Mouse (Mus musculus) hindbrain, embryonic 13.5 days (tissue): ENCODE measurements at regions not wholly inside any gene's neighbourhood (a gene's known extent, or its start where the extent isn't known, plus 50 kb on each side); places are given as distances from the start of the nearest gene placed in this dataset.

Experiments used
- ATAC-seq: fragments of 200-750 bp; cut with Nextera tagmentation; 2 replicates; pipeline ENCODE4 v1.8.0; 2017; ENCODE audit warnings: moderate TSS enrichment; ENCODE audit not compliant: low FRiP score
- H3K27ac ChIP-seq: fragments of 300-500 bp; sonication (generic); 2 replicates; pipeline ENCODE4 v1.5.1; 2015; ENCODE audit warnings: inconsistent platforms, mild to moderate bottlenecking, moderate library complexity
- H3K27me3 ChIP-seq: fragments of 300-500 bp; sonication (generic); 2 replicates; pipeline ENCODE4 v1.6.1; 2015; ENCODE audit warnings: mild to moderate bottlenecking, inconsistent platforms
- H3K36me3 ChIP-seq: fragments of 300-500 bp; sonication (generic); 2 replicates; pipeline ENCODE4 v1.6.1; 2015; ENCODE audit warnings: mild to moderate bottlenecking, inconsistent platforms
- H3K4me1 ChIP-seq: fragments of 300-500 bp; sonication (generic); replicated peaks from 2 replicates; pipeline ENCODE4 v1.6.1; 2015; ENCODE audit warnings: inconsistent platforms
- H3K4me2 ChIP-seq: fragments of 300-500 bp; sonication (generic); 2 replicates; pipeline ENCODE4 v1.6.1; 2015; ENCODE audit warnings: inconsistent platforms, mild to moderate bottlenecking, moderate library complexity
- H3K4me3 ChIP-seq: fragments of 300-500 bp; sonication (generic); 2 replicates; pipeline ENCODE4 v1.5.1; 2015; ENCODE audit warnings: mild to moderate bottlenecking, inconsistent platforms
- H3K9ac ChIP-seq: fragments of 300-500 bp; sonication (generic); 2 replicates; pipeline ENCODE4 v1.6.1; 2015; ENCODE audit warnings: mild to moderate bottlenecking, inconsistent platforms
- H3K9me3 ChIP-seq: fragments of 300-500 bp; sonication (generic); 2 replicates; pipeline ENCODE4 v1.6.1; 2016; ENCODE audit warnings: inconsistent platforms
- WGBS: fragments of 180-500 bp; shearing (Covaris S2); methylation state at CpG from one replicate; pipeline ENCODE4 v1.1.7; 2015; 5-methylcytosine and 5-hydroxymethylcytosine counted together

GRCm38 (mm10) chr10:99423406-99423805, 160.4 kb downstream of the Dusp6 start:
- Histone ChIP-seq H3K4me3 (no peak overlapping the region), H3K27ac (no peak overlapping the region), H3K36me3 (no peaks in the 10 kb centered on the region), H3K9me3 (no peaks in the 10 kb centered on the region), H3K27me3 (no peaks in the 10 kb centered on the region), H3K4me2 (no peak overlapping the region), H3K4me1 (no peaks in the 10 kb centered on the region; the same call in 1 of the 2 replicates), H3K9ac (no peak overlapping the region)
- no peak for ATAC-seq
- 88% methylated on average over 5 of the region's 5 CpGs for WGBS

DNA sequence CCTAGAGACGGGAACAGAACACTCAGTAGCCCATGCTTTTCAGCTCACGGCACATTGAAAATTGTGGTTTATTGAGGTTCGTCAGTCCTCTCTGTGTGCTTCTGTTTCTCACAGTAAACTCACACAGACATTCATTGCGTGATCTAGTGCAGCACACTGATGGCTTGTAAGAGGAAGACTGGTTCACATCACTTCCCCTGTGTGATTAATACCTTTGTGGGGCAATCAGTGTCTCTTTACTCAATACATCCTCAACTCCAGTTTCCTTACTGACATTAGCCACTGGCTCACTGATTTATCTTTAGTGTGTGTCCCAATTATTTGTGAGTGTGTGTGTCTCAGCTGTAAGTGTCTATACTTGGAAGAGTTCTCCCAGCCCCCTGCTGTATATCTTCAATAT, 162.2 kb downstream of the Dusp6 start:
- WGBS = 89% methylated on average over 4 of the region's 4 CpGs
- H3K9ac ChIP-seq = no peak overlapping the region
- H3K4me3 ChIP-seq = no peak overlapping the region
- no peak for ATAC-seq
- no peaks in the 10 kb centered on the region for H3K27me3 ChIP-seq
- H3K4me1 ChIP-seq = no peaks in the 10 kb centered on the region
- H3K9me3 ChIP-seq = no peaks in the 10 kb centered on the region
- no peaks in the 10 kb centered on the region for H3K36me3 ChIP-seq
- H3K4me2 ChIP-seq = no peak overlapping the region
- no peak overlapping the region for H3K27ac ChIP-seq

DNA sequence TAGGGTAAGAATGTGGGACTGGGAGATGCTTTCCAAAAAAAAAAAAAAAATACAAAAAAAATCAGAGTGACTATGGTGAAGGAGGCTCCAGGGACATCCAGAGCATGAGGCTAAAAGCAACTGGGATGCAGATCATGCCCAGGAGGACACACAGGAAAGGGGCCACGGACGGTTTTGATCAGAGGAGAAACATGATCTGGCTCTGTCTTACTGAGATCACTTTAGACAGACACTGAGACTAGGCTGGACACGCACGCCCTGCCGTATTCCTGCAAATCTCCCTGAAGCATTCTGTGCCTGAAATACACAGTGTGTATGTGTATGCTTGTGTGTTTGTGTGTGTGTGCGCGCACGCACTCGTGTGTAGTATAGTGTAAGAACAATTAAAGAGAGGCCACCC, 167.1 kb downstream of the Dusp6 start:
- H3K27me3 ChIP-seq = no peaks in the 10 kb centered on the region
- H3K4me2 ChIP-seq = no peak overlapping the region
- H3K36me3 ChIP-seq = no peaks in the 10 kb centered on the region
- H3K9ac ChIP-seq = no peak overlapping the region
- H3K9me3 ChIP-seq = no peaks in the 10 kb centered on the region
- no peak overlapping the region for H3K27ac ChIP-seq
- 72% methylated on average over 9 of the region's 9 CpGs for WGBS
- ATAC-seq = no peak
- no peak overlapping the region for H3K4me3 ChIP-seq
- H3K4me1 ChIP-seq = no peaks in the 10 kb centered on the region

GRCm38 (mm10) chr10:99430669-99431561, 167.9 kb downstream of the Dusp6 start:
- H3K9me3 ChIP-seq = no peaks in the 10 kb centered on the region
- ATAC-seq = no peak
- H3K4me1 ChIP-seq = no peaks in the 10 kb centered on the region
- 66% methylated on average over 16 of the region's 16 CpGs for WGBS
- no peak overlapping the region for H3K4me2 ChIP-seq
- no peak overlapping the region for H3K9ac ChIP-seq
- no peak overlapping the region for H3K27ac ChIP-seq
- no peaks in the 10 kb centered on the region for H3K36me3 ChIP-seq
- no peak overlapping the region for H3K4me3 ChIP-seq
- no peaks in the 10 kb centered on the region for H3K27me3 ChIP-seq

DNA sequence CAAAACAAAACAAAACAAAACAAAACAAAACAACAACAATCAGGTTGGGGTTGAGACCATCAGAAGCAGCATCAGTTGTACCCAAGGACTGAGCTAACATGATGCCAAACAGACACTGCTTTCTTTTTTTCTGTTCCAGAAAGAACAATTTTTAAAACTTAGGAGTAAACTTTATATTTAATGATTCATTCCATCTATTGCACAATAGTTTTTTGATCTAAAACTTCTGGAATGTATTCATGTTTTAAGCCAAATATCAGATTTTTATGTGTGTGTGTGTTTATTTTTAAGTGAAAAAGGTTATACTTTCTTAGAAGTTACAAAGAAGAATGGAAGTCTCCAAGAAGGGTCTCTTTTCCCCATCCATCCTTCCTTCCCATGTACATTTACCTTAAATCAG, 174.0 kb downstream of the Dusp6 start:
- Histone ChIP-seq H3K27ac (no peak overlapping the region), H3K27me3 (no peaks in the 10 kb centered on the region), H3K4me3 (no peak overlapping the region), H3K4me1 (0 out of 2 replicates have a peak, but pooled peaks cover 4% of the 10 kb centered on the region), H3K9ac (no peak overlapping the region), H3K4me2 (no peak overlapping the region), H3K36me3 (no peaks in the 10 kb centered on the region), H3K9me3 (no peaks in the 10 kb centered on the region)
- no peak for ATAC-seq

DNA sequence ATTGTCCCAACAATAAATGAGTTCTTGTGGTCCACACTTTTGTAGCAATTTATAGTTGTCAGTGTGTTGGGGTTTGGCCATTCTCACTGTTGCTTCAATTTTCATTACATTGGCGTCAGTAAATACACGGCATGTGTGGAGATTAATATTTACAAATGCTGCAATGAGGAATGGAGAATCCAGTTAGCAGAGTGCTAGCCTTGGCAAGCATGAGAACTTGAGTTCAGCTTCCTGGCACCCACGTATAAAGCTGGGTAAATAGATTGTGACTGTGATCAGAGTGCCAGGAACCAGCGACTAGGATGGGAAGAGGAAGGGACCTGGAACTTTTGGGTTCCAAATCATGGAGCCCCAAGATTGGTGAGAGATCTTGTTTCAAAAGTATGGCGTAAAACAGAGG, 177.1 kb downstream of the Dusp6 start:
- Histone ChIP-seq H3K27ac (no peak overlapping the region), H3K27me3 (no peaks in the 10 kb centered on the region), H3K9ac (no peak overlapping the region), H3K36me3 (no peaks in the 10 kb centered on the region), H3K4me2 (no peak overlapping the region), H3K4me3 (no peak overlapping the region), H3K9me3 (no peaks in the 10 kb centered on the region), H3K4me1 (0 out of 2 replicates have a peak, but pooled peaks cover 4% of the 10 kb centered on the region)
- no peak for ATAC-seq
- WGBS = 95% methylated on average over 5 of the region's 5 CpGs

DNA sequence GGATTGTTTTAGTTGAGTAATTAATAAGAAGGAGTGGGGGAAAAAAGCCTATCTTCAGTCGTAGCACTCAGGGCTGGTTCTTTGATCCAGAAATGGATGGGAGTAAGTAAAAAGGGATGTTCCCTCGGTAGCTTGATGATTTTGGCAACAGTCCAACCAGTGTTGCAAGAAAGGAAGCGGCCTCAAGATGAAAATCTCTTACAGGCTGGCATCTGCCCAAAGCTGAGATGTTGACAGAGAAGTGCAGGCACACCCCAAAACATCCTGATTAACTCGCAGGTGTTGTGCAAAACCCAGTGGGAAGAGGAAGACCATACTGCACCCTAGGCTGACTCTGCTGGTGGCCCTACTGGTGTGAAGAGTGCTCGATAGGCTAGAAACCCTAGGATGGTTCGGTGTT, 178.0 kb downstream of the Dusp6 start:
- ATAC-seq = no peak
- no peaks in the 10 kb centered on the region for H3K36me3 ChIP-seq
- H3K27me3 ChIP-seq = no peaks in the 10 kb centered on the region
- H3K4me3 ChIP-seq = no peak overlapping the region
- WGBS = 58% methylated on average over 6 of the region's 6 CpGs
- no peak overlapping the region for H3K27ac ChIP-seq
- no peak overlapping the region for H3K4me2 ChIP-seq
- H3K9ac ChIP-seq = no peak overlapping the region
- H3K9me3 ChIP-seq = no peaks in the 10 kb centered on the region
- 0 out of 2 replicates have a peak, but pooled peaks cover 4% of the 10 kb centered on the region for H3K4me1 ChIP-seq

GRCm38 (mm10) chr10:99441931-99442330, 178.9 kb downstream of the Dusp6 start:
- Histone ChIP-seq H3K4me3 (no peak overlapping the region), H3K4me2 (no peak overlapping the region), H3K4me1 (0 out of 2 replicates have a peak, but pooled peaks cover 4% of the 10 kb centered on the region), H3K27me3 (no peaks in the 10 kb centered on the region), H3K9ac (no peak overlapping the region), H3K27ac (no peak overlapping the region), H3K9me3 (no peaks in the 10 kb centered on the region), H3K36me3 (no peaks in the 10 kb centered on the region)
- 38% methylated on average over 10 of the region's 10 CpGs for WGBS
- no peak for ATAC-seq

- ATAC-seq = no peak
- 89% methylated on average over 18 of the region's 18 CpGs for WGBS
- no peak overlapping the region for H3K4me2 ChIP-seq
- no peaks in the 10 kb centered on the region for H3K27me3 ChIP-seq
- 0 out of 2 replicates have a peak, but pooled peaks cover 4% of the 10 kb centered on the region for H3K4me1 ChIP-seq
- H3K4me3 ChIP-seq = no peak overlapping the region
- H3K9me3 ChIP-seq = no peaks in the 10 kb centered on the region
- H3K9ac ChIP-seq = no peak overlapping the region
- H3K27ac ChIP-seq = no peak overlapping the region
- H3K36me3 ChIP-seq = no peaks in the 10 kb centered on the region
Observed at GRCm38 (mm10) chr10:99443453-99444170, 180.6 kb downstream of the Dusp6 start.

DNA sequence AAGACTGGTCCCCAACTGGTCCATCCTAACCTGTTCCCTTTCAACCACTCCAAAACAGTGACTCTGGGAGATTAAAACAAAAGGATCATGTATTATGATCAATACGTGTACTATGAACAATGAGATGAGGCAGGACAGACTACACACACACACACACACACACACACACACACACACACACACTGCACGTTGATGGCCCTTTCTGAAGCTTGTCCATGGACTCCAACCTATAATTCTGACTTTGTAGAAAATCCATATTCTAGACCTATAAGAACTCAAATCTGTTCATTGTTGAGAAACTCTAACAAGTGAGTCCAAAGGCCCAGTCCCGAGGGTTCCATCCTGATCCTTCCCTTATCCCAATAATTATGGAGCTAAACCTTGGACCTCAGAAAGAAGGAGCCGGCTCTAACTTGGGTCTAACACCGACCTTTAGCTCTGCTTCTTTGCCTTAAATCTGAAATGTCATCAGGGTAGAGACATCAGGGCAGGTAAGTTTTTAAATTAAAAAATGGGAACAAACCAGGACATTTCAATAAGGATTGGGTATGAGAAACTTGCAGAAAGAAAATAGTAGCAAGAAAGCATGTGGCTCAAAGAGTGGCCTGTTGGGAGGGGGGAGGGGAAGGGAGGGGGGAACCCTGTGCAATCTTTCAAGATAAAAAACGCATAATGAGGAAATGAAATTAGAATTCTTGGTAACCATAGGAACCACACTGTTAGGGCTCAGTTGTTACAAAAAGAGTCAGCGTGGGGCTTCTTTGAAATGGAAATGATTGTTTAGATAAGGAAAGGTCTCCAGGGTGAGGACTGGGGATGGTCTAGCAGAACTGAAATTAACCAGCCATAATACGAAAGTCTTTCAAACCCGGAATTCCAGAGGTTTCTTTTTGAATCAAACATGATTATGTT, 187.9 kb downstream of the Dusp6 start:
- Histone ChIP-seq H3K27me3 (no peaks in the 10 kb centered on the region), H3K9ac (no peak overlapping the region), H3K4me1 (peaks cover 15% of the 10 kb centered on the region), H3K9me3 (no peaks in the 10 kb centered on the region), H3K4me3 (no peak overlapping the region), H3K36me3 (no peaks in the 10 kb centered on the region), H3K4me2 (no peak overlapping the region), H3K27ac (peak overlapping the region; percentile 52; the same call in 1 of the 2 replicates)
- WGBS = 33% methylated on average over 9 of the region's 9 CpGs
- peak; percentile 80; the same call in 1 of the 2 replicates for ATAC-seq

DNA sequence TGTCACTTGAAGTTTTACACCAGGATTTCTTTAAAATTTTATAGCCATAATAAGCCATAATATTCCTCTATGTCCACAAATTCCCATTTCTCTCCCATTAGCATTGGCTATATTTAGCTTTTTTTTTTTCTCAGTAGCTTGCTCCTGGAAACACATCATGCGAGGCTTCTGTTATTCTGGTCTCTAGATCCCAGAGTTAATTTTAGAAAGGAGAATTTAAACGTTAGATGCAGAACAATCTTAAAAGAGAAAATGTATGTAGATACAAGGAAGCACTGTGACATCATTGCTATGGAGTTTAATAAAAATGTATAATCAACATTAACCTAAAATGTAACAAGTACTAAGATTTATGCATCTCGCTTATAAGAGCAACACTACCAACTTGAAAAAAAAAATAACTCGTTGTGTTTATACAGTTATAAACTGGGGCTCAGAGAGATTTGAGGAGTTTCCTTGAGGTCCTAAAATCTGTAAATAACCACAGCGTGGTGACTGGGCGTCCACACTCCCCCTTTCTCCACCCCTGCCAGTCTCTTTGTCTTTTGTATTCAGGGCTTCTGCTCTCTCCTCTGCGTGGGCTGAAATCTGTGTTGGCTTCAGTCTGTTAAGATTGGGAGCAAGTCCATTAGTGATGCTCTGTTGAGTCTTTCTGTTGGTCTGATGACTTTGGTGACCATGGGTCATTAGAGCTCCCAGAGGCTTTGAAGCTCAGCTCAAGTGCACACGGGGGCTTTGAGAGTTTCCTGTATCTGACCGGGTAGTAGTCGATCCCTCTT, 188.8 kb downstream of the Dusp6 start:
- Histone ChIP-seq H3K9me3 (no peaks in the 10 kb centered on the region), H3K4me1 (peaks cover 15% of the 10 kb centered on the region), H3K4me2 (no peak overlapping the region), H3K9ac (no peak overlapping the region), H3K27me3 (no peaks in the 10 kb centered on the region), H3K4me3 (no peak overlapping the region), H3K36me3 (no peaks in the 10 kb centered on the region), H3K27ac (peak overlapping the region; percentile 49)
- 13% methylated on average over 10 of the region's 10 CpGs for WGBS
- ATAC-seq = peak; percentile 46; the same call in 1 of the 2 replicates
